Comparison of ENCODE assay signal across 8 mouse cellular contexts in the genomic region with DNA sequence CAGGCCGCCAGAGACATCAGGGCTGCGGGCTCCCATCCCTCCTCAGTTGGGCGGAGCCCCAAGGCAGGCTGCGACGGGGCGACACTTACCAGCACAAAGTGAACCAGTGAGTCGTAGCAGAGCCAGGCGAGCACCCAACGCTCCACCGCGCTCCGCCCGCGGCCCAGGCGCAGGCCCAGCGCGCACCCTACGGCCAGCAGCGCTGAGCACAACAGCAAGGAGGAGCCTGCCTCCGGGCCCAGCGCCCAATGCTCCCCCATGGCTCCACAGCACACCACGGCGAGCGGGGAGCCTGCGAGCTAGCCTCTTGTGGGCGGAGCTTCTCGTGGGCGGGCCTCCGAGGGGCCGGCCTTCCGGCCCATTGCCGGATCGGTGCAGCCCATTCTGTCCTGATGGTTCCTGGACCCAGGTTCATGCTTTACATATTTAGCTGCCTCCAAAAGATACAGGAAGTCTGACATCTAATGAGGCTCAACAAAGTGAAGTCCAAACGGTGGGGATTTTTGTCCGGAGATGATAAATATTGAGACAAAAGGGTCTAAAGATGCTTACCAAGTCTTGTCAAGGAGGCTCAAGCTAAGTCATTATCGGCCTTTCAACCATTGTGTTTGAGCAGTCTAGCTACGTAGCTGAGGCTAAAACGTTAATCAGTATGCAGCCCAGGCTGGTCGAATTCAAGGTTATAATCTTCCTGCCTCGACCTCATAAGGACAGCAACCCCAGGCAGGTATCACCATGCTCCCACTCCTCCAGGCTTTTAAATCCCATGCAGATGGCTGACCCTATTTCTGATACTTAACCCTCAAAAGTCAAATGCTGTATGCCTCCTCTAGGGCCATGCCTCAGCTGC. TPM values are rescaled to one million over a fixed set of nuclear protein-coding genes. Genes with fewer than 3 reads are reported as not detected.
DNase-seq lines count a peak whose midpoint lies in the region; ATAC-seq and TF ChIP-seq lines count a peak whose summit lies in the region.

A gene (minus strand): TSS at position 309 of the 850 bp plus-strand sequence.

- peak within 1 kb of the TSS; percentile 60 for H3K4me2 ChIP-seq in forebrain, postnatal 0 days (ENCODE audit: low read depth)
- peak within 1 kb of the TSS; percentile 67 for H3K4me2 ChIP-seq in lung, embryonic 16.5 days (ENCODE audit: low read depth, low read length)

- peak; percentile 87 for ATAC-seq in G1E (ENCODE audit: extremely low read depth, insufficient number of reproducible peaks, low FRiP score, poor library complexity, severe bottlenecking)
- ATAC-seq in forebrain, postnatal 0 days: peak; percentile 96
- ATAC-seq in hematopoietic stem cell, adult 5-6 weeks (replicated peaks in 1 of 2; ENCODE audit: insufficient read depth in 1 of 2, low FRiP score in 2 of 2, low TSS enrichment in 1 of 2, low read depth in 1 of 2, poor library complexity in 2 of 2, severe bottlenecking in 2 of 2): peak; percentile 96
- ATAC-seq in lung, embryonic 16.5 days (ENCODE audit: low read depth): peak; percentile 98

- TF ChIP-seq CTCF in G1E (IDR thresholded peaks at IDR 0.05; ENCODE audit: low read depth, low read length): no peak
- 0 out of 2 replicates have a peak, but pooled peaks have one; percentile 34 for TF ChIP-seq CTCF in forebrain, postnatal 0 days (IDR thresholded peaks at IDR 0.05; ENCODE audit: low read depth)

- no peaks in the 10 kb centered on the region for H3K27me3 ChIP-seq in G1E (ENCODE audit: insufficient read depth, low read length)
- H3K27me3 ChIP-seq in forebrain, postnatal 0 days (ENCODE audit: insufficient read depth, low read length): no peaks in the 10 kb centered on the region
- H3K27me3 ChIP-seq in lung, embryonic 16.5 days (ENCODE audit: control insufficient read depth, insufficient read depth, low read depth, low read length): no peaks in the 10 kb centered on the region

- H3K4me3 ChIP-seq in G1E (ENCODE audit: low read depth, low read length): peak within 1 kb of the TSS; percentile 78
- H3K4me3 ChIP-seq in forebrain, postnatal 0 days (ENCODE audit: low read depth, low read length): peak within 1 kb of the TSS; percentile 50
- H3K4me3 ChIP-seq in lung, embryonic 16.5 days (ENCODE audit: low read length): peak within 1 kb of the TSS; percentile 68

- DNase-seq in G1E (ENCODE audit: low spot score): peak; percentile 78
- peak; percentile 91 to 92 for DNase-seq in cerebellum, adult 18-20 months
- DNase-seq in forebrain, postnatal 0 days: peak; percentile 90
- DNase-seq in layer of hippocampus, adult 9-10 months (ENCODE audit: low spot score): peak; percentile 73
- peak; percentile 77 for DNase-seq in ovary, postnatal 10 days (ENCODE audit: low spot score)
- peak; percentile 74 to 81 for DNase-seq in thymus, postnatal 10 days (ENCODE audit: low spot score in 2 of 2)

- no peaks in the 10 kb centered on the region for H3K9me3 ChIP-seq in G1E (replicated peaks)
- no peaks in the 10 kb centered on the region for H3K9me3 ChIP-seq in forebrain, postnatal 0 days (ENCODE audit: low read length)
- no peaks in the 10 kb centered on the region for H3K9me3 ChIP-seq in lung, embryonic 16.5 days (ENCODE audit: control insufficient read depth, low read length)

- 2% methylated on average over 40 of the region's 40 CpGs for WGBS in forebrain, postnatal 0 days
- under 1% methylated on average over 40 of the region's 40 CpGs for WGBS in lung, embryonic 16.5 days

- peaks cover 17% of the 10 kb centered on the region for H3K4me1 ChIP-seq in G1E (ENCODE audit: insufficient read depth, low read depth, low read length)
- H3K4me1 ChIP-seq in forebrain, postnatal 0 days (ENCODE audit: insufficient read depth): 0 out of 2 replicates have a peak, but pooled peaks cover 4% of the 10 kb centered on the region
- H3K4me1 ChIP-seq in lung, embryonic 16.5 days (replicated peaks; ENCODE audit: control insufficient read depth, insufficient read depth, low read length): 0 out of 2 replicates have a peak, but pooled peaks cover 3% of the 10 kb centered on the region

- H3K9ac ChIP-seq in forebrain, postnatal 0 days: peak within 1 kb of the TSS; percentile 65
- peak within 1 kb of the TSS; percentile 86 for H3K9ac ChIP-seq in lung, embryonic 16.5 days (ENCODE audit: low read length)

- H3K27ac ChIP-seq in forebrain, postnatal 0 days (ENCODE audit: low read depth, low read length): peak within 1 kb of the TSS; percentile 82
- H3K27ac ChIP-seq in lung, embryonic 16.5 days (ENCODE audit: low read length): peak within 1 kb of the TSS; percentile 87

- peaks cover 31% of the 10 kb centered on the region for H3K36me3 ChIP-seq in G1E (replicated peaks)
- H3K36me3 ChIP-seq in forebrain, postnatal 0 days (ENCODE audit: insufficient read depth): no peaks in the 10 kb centered on the region
- H3K36me3 ChIP-seq in lung, embryonic 16.5 days (ENCODE audit: control insufficient read depth, insufficient read depth, low read length): no peaks in the 10 kb centered on the region; the same call in 1 of the 2 replicates

RNA-seq across cellular contexts. Expression of the gene that starts here (rescaled TPM):
- 1.8 and 3.5 TPM in 2 replicates for total RNA-seq in G1E (2014; fragmentation: Nextera tagmentation)
- total RNA-seq in G1E (2017): 1.9 and 2.8 TPM in 2 replicates
- polyA plus RNA-seq in G1E (2012): 0.52 and 0.76 TPM in 2 replicates
- 2.7 and 3.4 TPM in 2 replicates for total RNA-seq in forebrain, postnatal 0 days (2014; rRNA removed)
- polyA plus RNA-seq in forebrain, postnatal 0 days (2015; fragmentation: Nextera tagmentation; extraction: Ambion mirVana): 9.3 and 9.7 TPM in 2 replicates
- total RNA-seq in hematopoietic stem cell, adult 5-6 weeks (2017): 3.8 and 6.6 TPM in 2 replicates
- polyA plus RNA-seq in lung, embryonic 16.5 days (2015; fragmentation: Nextera tagmentation; extraction: Ambion mirVana): 7.3 TPM in 2 replicates

Comparison
In these comparisons a context has a peak if more than half of its experiments do, and no peak if none do; other contexts are left out.
1. Peak in every context shown above with its lines: DNase-seq, ATAC-seq, H3K4me3 ChIP-seq and H3K27ac ChIP-seq.